Mouse (Mus musculus) testis, postnatal 14 days (tissue): ENCODE results near the gene Acsbg1.
A peak's percentile ranks its signal among the peaks of the same experiment; 100 is the strongest.

Source experiments
- DNase-seq: peaks from one replicate; pipeline ENCODE4 v3.0.0; 2021; ENCODE audit warnings: low spot score

Gene Acsbg1

DNA sequence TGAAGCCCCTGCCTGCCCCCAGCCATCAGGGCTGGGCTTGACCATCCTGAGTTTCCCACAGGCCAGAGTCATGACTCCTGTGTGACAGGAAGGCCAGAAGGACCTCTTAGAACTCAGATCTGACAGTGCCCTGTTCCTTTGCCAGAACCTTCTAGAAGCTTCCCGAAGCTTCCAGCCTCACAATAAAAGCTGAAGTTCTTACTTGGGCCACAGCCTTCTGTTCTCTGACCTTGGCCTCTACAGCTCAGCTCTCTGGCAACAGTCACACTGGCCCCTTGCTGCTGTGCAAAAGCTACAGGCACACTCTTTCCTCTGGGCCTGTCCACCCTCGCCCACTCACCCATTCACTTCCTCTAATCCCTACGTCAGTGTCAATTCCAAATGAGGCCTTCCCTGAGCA is 10.3 kb upstream of the Acsbg1 start:
- peak; percentile 37 for DNase-seq

DNA sequence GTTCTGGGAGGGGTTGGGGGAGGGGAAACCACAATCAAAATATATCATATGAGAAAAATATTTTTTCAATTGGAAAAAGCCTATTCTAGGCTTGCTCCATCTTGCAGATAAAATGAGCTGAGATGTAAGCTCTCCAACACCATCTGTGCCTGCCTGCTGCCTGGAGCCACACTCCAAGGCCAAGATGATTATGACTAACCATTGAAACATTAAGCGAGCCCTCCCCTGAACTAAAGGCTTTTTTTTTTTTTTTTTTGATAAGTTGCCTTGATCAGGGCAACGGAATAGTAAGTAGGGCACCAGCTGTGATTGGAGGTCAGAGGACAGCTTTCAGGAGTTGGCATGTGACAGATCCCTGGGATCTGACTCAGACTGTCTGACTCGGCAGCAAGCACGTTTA is 6.8 kb upstream of the Acsbg1 start:
- DNase-seq: peak; percentile 53

DNA sequence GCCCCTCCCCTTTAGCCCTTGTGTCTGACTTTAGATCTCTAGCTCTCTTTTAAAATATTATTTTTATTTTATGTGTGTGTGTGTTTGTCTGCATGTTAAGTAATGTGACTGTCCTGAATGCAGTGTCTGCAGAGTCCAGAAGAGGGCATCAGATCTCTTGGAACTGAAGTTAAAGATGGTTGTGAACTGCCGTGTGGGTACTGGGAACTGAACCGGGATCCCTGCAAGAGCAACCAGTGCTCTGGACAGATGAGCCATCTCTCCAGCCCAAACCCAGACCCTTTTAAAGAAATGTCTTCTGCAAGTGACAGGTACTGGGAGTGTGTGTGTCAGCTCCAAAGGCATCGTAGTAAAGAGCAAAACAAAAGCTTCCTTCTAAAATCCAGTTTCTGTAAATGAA is 4.4 kb upstream of the Acsbg1 start:
- DNase-seq: no peak

DNA sequence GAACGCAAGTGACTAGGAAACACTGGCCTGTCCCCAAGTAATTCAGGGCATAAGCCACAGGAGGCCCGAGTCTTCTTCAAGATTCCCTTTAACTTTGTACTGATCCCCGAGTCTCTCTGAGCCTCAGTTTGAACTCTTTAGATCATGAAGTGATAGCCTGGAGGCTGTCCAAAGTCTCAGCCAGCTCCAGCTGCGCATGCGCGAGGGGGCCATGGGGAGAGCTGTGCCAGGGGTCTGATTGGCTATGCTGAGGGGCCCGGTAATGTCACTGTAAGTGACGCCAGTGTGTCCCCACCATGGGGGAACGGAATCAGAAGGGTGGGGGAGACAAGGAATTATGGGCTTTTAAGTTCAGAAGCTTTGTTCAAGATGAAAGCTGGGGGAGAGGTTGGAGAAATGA is 2.7 kb upstream of the Acsbg1 start:
- peak; percentile 50 for DNase-seq

DNA sequence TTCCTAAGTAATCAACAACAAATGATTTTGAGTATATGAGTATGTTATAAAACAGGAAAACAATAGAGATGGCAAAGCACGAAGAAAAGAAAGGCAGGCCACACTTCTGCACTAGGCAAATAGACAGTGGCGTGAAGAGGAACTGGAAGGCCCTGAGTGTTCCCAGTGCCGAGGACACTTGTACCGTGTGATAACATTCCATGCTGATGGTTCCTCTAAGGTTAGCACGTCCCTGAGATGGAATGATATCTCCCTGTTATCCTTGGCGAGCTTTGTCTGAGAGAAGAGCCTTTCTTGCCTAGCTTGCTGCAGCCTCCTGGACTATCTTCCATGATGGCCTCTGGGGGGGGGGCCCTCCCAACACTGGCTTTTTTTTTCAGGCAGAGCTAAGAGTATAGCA is 2.9 kb downstream of the Acsbg1 start:
- peak; percentile 51 for DNase-seq

DNA sequence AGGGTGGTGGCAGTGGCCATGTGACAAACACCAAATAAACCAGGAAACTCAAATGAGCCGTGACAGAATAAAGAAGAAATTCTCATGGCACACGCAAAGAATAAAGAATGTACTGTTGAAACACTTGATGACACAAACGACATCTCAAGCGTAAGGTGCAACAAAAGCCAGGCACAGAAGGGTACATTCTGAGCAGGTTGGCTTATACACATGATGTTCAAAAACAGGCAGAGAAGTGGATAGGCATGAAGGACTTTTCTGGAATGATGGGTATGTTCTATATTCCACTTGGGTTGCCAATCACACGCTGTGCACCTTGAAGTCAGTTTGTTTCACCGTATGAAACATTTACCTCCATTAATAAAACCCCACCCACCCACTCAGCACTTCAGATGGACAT is 5.3 kb downstream of the Acsbg1 start:
- no peak for DNase-seq

DNA sequence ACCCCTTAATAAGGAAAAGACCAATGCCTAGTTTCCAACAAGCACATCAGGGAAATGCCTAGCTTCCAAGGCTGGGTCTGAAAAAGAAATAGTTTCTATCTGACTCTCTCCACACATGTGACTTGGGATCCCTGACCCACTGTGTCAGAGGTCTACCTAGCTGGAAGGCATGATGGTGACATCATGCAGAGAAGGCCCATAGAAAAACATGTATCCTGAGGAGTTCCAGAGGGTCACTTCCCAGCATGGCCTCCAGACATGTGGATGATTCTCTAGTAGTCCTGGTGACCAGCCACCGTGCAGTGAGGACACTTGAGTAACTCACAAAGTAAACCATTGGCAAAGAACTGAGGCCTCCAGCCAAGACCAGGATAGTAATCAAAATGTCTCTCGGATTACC is 5.8 kb downstream of the Acsbg1 start:
- DNase-seq: no peak

DNA sequence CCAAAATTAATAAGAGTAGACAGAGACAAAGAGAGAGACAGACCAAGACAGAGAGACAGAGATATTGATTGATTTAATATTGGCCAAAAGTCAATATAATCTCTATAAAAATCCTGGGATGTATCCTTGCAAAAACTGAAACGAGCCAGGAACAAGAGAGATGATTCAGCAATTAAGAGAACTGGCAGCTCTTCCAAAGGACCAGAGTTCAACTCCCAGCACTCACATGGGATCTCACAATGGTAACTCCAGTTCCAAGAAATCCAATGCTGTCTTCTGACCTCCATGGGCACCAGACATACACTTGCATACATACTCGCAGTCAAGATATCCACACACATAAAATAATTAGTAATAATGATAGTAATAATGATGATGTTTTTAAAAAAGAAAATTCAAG is 8.9 kb downstream of the Acsbg1 start:
- DNase-seq: no peak

DNA sequence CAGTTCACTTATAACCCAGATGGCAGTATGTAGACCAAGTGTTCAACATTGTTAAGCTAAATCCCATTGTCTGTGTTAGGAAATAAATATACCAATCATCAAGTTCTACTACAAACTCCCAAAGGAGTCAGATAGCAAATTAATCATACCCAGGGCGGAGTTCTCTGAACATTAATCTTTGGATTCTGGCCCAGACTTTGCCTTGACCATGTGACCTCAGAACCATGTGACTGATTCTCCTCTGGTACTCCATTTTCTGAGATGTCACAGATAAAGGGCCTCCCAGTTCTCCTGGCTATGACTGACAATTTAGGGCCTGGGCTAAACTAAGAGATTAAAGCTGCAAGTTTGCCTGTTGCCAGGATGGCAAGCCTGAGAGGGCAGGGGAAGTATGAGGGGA is 12.3 kb downstream of the Acsbg1 start:
- no peak for DNase-seq

DNA sequence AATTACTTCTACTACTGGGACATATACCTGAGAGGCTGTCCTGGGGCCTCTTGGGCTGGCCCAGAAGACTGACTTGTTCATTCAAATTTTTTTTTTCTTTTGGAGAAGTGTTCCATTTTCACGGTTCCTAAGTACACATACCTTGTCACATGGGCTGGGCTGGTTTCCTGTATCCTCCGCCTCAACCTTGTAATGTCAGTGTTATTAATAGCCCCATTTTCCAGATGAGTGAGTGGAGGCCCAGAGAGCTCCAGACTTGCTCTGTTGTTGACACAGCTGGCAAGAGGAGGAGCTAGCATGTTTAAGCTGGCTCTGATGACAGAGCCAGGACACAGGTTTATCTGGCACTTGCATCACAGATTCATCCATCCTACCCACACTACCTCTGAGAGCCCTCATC is 14.2 kb downstream of the Acsbg1 start:
- no peak for DNase-seq

DNA sequence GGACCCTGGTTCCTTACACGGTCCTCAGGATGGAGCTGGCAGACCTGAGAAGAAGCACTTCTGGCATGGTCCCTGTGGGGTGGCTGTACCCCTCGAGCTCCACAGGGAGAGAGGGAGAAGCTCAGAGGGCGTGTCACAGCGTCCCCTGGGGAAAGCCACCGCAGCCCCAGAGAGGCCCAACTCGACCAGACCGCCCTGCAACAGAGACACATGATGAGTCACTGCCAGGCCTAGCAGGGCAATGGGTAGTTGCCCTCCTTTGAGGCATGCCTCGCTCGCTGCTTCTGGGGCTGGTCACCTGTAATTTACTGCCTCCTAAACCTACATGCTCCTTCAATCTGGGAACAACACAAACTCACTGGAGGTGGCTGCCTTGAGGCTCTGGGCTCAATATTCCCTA is 15.4 kb downstream of the Acsbg1 start:
- DNase-seq: no peak

DNA sequence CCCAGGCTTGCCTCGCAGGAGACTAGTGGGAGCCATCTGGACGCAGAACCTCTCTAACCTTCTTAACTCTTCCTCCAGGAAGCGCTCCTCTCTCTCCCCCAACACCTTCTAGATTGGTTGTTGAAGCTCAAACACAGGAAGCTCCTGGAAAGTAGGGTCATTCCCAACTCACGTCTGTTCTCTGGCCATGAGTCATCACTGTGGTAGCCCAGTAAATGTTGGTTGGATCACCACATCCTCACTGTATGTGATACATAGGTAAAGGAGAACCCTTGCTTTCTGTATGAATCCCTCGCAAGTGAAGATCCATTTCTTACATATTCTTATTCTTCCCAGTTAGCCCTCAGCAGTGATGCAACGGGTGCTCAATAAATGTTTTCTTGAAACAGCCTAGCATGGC is 16.1 kb downstream of the Acsbg1 start:
- no peak for DNase-seq

DNA sequence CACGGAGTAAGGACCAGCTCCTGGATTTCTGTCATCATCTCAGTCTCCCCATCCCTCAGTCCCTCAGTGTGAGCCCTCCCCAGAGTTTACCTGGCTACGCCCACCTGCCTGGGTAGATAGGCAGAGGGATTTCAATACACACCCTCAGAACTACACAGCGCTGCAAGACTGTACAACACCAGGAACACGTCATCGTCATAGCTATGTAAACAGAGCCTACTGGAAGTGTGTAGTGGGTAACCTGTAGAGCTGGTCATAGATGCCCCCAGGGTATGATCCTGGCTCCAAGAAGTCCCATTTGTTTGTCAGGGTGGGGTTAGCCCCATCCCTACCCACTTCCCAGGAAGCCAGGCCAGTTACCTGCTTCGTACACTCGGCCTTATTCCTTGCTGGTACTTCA is 18.5 kb downstream of the Acsbg1 start:
- no peak for DNase-seq

DNA sequence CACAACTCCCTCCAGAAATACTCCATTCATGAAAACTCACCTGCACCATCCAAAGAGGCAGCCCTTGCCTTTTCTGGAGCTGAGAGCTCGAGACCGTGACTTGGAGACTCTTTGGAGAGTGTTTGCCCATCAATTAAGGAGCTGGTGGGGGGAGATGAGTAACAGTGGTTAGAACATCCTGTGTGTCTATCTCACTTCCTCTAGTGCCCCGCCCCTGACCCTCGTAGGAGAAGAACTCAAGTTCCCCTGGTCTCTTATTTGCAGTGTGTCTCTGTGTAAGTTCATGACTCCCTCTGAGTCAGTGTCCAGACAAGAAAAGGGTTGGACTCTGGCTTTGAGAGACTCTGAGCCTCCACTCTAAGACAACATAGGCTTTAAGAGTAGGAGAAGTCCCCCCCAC is 19.1 kb downstream of the Acsbg1 start:
- no peak for DNase-seq

DNA sequence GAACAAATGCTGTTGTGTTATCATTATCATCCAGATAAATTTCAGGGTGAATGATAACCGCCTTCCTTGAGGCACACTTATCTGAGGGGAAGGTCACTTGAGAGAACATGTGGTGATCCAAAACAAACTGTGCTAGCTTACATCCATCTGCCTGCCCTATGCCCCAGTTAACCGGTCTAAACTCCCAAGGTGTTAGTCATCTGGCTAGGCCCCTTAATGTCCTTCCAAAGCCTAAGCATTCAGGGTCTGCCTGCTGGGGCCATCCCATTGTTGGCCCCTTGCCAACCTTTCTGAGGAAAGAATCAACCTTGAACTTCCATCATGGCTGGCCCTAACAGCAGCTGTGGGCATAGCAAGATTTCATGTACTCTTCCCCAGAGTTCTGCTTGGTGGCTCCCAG is 19.5 kb downstream of the Acsbg1 start:
- no peak for DNase-seq

DNA sequence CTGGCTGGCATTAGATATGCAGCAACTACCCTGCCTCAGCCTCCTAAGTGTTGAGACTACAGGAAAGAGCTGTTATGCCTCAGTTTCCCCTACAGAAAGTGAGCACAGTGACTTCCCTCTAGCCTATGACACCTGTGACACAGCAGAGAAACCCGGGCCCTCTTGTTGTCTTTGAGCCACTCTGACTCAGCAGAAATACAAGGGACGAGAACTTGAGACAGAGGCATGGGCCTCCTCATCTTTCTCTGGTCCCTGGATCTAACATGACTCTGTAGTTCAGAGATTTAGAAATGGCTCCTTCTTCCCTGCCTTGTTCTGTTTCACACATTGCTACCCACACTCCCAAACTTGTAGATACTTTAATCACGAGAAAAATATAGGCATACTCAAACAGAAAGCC is 20.1 kb downstream of the Acsbg1 start:
- no peak for DNase-seq

DNA sequence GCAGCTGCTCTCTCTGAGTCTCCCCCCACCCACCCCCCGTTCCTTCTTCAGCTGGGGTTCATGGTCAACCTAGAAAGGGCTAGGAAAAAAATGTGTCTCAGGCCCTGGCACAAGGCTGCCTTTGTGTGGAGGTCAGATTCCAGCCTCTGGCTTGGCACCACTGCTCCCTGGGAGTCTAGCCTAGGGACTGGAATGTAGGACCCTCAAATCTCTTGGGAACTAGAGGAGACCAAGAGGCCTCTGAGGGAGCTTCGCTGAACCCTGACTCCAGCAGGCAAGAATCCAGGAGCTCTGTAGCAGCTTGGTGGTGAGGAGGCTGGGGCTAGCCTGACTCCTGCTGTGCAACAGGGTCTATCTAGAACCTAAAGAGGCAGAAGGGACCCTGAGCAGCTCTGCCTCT is 22.5 kb downstream of the Acsbg1 start:
- peak; percentile 37 for DNase-seq

DNA sequence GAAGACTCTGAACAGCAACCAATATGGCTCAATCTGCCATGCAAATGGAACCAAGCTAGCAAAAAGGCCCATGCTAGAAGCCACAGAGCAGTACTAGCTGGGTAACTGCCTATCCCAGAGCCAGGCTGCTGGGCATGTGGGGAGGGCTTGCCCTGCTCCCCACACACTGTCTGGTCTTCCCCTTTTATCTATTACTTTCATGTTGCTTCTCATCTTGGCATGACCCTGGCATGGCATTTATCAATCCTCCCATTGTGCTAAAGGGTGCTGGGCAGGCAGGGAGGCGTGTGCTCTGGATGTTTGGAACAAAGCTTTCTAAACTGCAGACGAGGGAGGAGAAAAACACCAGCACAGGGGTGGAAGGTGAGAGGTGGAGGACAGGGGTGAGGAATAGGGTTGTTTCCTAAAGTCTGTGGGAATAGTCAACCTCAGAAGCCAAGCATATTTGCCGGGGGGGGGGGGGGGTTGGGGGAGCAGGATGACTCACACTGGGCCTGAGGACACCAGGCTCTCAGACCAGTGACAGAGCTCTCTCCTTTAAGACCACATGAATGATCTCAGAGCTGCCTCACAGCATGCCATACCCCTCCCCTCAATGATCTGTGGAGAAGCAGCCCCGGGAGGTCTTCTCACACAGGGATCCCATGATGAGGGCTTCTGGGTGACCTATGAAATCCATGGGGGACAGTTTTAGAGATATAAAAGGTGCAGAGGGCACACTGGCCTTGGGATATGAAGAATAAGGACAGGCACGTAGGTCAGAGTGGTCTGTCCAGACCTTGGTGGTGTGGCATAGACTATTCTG is 24.0 kb downstream of the Acsbg1 start:
- peak; percentile 50 for DNase-seq

DNA sequence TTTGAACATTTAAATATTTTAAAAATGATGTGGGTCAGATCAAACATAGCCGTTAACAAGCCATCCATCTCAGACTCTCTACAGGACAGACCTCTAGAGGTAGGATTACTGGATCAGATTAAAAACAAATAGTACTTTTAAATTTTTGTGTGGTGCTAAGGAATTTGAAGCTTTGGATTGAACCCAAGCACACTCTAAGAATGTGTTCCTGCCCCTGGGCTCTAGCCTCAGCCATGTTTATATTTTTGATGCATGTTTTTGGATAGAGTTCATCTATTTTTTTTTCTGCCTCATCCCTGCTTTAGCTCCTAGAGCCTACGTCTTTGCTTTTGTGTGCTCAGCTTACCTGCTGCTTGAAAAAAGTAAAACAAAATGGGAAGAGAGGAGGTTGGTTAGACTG is 28.3 kb downstream of the Acsbg1 start:
- DNase-seq: no peak

DNA sequence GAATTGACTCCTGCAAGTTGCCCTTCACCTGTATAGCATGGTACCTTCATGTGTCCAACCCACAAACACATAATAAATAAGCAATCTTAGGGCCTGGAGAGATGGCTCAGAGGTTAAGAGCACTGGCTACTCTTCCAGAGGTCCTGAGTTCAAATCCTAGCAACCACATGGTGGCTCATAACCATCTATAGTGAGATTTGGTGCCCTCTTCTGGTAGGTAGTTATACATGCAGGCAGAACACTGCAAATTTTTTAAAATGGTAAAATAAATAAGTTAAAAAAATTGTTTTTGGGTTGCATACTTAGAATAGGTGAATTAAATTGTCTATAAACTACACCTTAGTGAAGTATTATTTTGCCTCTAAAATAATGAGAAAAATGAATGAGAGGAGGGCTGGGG is 30.8 kb downstream of the Acsbg1 start:
- DNase-seq: no peak

DNA sequence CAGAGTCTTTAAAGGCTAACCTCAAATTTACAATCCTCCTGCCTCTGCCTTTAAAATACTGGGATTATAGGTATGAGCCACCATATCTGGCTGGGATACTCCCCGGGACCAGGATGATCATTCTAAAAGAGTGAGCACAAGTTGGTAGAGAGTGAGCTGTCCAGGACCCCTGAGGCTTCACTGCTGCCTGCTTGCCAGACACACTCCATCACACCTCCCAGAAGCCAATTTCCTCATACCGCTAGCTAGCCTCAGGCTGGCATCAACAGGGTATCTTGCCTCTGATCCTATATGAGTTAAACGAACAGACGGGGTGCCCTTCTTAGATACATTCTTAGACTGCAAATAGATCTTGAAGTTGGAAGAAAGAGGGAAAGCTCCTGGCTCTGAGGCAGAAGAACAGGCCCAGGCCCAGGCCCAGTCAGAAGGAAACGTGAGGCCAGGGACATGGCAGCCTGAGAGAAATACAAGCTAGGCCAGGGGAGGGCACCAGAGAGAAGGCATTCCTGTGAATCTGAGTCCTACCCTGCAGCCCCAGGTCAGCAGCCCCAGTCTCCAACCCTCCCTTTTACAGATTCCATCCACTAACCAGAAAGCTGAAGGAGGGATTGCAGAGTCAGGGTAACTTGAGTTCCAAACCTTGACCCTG is 31.9 kb downstream of the Acsbg1 start:
- no peak for DNase-seq

DNA sequence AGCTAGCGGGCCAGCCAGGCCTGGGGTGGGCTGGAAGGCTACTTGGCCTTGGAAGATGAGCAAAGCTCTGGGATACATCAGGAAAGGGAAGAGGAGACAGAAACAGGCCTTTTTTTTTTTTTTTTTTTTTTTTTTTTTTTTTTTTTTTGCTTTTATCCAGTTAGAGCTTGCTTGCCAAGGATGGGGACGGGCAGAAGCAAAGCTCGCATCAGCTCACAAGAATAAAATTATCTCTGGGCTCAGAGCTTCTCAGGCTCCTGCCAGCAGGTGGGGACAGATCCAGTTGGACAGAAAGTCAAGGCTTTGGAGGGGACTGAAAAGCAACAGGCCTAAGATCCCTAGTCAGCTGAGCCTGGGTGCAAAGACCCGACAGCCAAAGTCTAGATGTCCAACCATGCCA is 32.9 kb downstream of the Acsbg1 start:
- DNase-seq: no peak

DNA sequence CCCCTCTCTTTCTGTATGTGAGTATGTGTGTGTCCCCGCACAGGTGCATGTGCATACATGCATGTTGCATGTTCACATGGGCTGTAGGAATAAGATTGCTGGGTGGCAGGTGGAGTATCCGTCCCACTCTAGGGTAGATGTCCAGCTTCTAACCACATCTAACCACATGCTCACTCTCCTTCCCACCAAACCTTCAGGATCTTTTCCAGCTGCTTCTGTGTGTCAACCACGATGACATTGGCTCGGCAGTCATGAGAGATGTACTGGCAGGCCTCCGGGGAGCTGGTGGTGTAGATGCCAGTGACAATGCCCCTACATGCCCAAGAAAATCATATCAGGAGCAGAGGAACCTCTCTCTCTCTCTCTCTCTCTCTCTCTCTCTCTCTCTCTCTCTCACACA is 34.4 kb downstream of the Acsbg1 start:
- DNase-seq: no peak
